Mouse (Mus musculus) heart, postnatal 25 days (tissue): ENCODE data around the gene Pih1d1. TPM values are rescaled to one million over a fixed set of nuclear protein-coding genes. Genes with fewer than 3 reads are reported as not detected.
"Not testable (repeated sequence)": the region's sequence is repeated elsewhere in the genome, so short reads cannot be mapped to it uniquely, and the experiment has no call there.

Experiments
- DNase-seq: peaks from one replicate; pipeline ENCODE4 v3.0.0; 2022; ENCODE audit warnings: low spot score
- intact Hi-C: fragments of 180-260 bp; cut with DNase I; formaldehyde crosslinking; loops from one replicate; pipeline ENCODE4 v1.15.1; 2025
- total RNA-seq, 2 experiments: library from RNA; stranded (reverse); gene quantifications; 2 replicates each; pipeline ENCODE4 v1.2.3; 2021

The Pih1d1 gene
- total RNA-seq, 2 experiments from 2014 or later = 29.7 to 30.9 TPM

DNA sequence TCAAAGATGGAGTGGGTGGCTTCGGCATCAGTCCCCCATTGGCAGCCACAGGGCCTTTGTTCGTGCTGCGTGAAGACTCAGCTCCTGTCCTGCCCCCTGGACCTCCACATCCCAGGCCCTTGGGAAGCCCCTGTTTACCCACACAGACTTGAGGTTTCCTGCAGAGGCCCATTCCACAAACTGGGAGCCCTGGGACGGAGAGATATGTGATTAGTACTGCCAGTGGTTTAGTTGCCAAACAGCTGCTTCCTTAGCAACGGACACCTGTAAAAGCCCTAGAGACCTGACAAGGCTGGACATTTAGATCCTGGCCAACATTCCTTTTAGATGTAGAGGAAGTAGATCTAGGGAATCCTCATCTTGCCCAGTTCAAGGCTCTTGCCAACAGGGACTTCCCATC is 12.2 kb upstream of the Pih1d1 start:
- intact Hi-C loops = no loop called here
- no peak for DNase-seq

GRCm38 (mm10) chr7:45144368-45145174 is 9.5 kb upstream of the Pih1d1 start:
- intact Hi-C loops = no loop called here
- no peak for DNase-seq

DNA sequence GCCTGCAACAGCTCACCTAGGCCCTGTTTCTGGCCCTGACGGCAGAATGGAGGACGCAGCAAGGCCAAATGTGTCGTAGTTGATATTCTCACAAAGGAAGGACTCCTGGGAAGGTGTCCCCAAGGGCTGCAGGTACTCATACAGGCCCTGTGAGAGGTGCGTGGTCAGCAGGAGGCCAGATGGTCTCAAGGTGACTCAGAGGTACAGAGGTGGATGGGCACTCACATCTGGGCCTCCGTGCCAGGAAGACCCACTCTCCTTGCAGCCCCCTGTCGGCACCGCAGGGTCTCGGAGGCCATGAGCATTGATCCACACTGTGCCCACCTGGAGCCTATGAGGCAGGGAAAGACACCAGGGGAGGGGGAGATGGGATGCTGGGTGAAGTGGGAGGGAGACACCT is 8.6 kb upstream of the Pih1d1 start:
- intact Hi-C loops = no loop called here
- DNase-seq = no peak

DNA sequence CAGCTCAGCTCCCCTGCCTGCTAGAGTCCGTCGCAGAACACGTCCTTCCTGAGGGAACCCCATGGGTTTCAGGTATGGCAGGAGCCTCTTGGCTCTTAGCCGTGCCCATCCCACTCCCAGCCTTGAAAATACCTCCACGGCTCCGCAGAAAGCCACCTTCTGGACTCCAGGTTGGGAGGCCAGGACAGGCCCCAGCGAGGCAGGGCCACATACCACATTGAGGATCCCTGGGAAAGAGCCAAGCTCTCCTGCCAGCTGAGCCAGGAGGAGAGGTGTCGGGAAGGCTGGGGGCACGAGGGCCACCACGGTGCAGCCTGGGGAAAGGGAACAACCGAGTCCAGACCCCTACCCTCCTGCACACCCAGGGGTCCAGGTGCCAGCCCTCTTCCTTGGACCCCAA is 6.8 kb upstream of the Pih1d1 start:
- no peak for DNase-seq

DNA sequence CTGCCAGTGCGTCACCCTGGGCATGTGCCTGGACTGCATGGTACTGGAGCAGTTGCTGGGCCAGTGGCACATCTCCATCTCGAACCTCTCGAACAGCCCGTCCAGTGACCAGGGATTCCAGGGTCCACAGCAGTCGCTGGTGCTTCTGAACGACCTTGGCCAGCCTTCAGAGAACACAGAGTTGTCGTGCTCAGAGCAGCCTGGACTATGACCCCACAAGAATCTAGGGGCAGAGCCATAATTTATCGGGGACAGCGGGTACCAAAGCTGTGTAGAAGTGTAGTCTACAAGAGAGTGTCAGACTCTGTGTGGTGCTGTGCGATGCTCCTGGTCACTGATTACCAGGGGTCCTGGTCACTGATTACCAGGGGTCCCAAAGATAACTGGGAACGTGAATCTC is 6.2 kb upstream of the Pih1d1 start:
- intact Hi-C loops = no loop called here
- no peak for DNase-seq

More for the DNA sequence above, 6.8 kb upstream of the Pih1d1 start:
- intact Hi-C loops = no loop called here

- no peak for DNase-seq
Measured at GRCm38 (mm10) chr7:45148534-45149098, 5.5 kb upstream of the Pih1d1 start.

DNA sequence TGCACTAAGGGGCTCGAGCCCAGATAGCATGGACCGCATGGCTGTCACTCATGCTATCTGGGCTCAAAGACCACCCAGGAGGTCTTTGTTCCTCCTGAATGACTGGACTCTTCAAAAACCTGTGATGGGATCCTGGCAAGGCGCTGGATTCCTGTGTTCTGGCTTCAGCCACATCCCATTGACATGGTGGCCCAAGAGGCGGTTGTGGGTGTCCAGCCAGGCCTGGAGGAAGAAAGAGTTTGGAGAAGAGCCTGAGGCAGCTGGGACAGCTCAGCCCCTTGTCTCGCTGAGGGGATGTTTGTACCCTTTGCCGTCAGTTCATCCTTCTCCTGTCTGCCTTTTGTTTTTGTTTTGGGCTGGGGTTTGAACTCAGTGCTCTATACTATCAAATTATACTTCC is 4.6 kb upstream of the Pih1d1 start:
- peak; percentile 57 for DNase-seq
- intact Hi-C loops = no loop called here

More at GRCm38 (mm10) chr7:45148534-45149098, 5.5 kb upstream of the Pih1d1 start:
- intact Hi-C loops = no loop called here

GRCm38 (mm10) chr7:45150321-45150720 is 3.8 kb upstream of the Pih1d1 start:
- no peak for DNase-seq
- intact Hi-C loops = no loop called here

DNA sequence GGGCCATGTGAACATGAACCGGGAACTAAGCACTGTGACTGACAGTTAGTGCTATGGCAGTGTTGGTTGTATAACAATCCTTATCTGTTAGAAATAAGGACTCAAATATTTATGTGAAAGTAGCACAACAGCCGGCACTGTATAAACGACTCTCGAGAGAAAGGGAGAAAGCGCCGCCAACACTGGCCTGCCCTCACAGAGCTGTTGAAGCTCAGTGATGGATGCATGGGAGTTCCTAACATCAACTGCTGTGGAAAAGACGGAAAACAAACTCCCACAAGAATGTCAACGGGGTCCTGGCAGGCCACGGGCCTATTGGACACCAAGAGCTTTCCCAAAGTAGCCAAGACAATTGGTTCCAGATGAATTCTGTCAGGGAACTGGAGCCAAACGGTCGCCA is 2.8 kb upstream of the Pih1d1 start:
- DNase-seq = peak; percentile 62
- intact Hi-C loops = no loop called here

DNA sequence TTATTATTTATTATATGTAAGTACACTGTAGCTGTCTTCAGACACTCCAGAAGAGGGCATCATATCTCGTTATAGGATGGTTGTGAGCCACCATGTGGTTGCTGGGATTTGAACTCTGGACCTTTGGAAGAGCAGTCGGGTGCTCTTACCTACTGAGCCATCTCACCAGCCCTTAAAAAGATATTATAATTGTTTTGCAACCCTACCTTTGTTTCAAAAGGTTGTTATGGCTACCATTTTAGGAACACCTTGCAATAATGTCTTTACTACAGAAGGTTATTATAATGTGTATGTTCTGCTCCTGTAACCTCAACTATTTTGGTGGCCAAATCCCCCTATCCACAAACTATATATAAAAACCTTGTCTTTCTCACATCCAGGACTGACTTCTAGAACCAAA is 1.1 kb upstream of the Pih1d1 start:
- DNase-seq, intact Hi-C loops: not testable (repeated sequence)

DNA sequence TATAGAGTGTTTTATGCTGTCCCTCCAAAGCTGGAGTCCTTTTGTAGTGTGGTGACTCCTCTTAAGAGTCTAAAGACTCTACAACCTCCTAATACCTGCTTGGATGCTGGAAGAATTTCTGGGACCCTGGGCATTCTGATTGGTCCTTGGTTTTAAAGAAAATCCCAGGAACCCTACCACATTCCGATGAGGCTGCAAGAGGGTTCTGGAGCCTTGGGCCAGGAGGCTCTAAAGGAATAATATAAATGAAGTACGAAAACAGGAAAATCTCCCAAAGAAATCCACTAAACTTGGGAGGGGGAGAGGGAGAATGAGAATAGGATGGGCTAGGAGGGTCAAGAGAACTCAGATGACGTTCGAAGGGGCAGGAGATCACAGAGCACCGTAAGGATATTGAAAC is 517 bp upstream of the Pih1d1 start:
- no peak for DNase-seq
- intact Hi-C loops = no loop called here

- DNase-seq = no peak
- intact Hi-C loops = no loop called here
Measured at GRCm38 (mm10) chr7:45154993-45155514, 951 bp downstream of the Pih1d1 start.

DNA sequence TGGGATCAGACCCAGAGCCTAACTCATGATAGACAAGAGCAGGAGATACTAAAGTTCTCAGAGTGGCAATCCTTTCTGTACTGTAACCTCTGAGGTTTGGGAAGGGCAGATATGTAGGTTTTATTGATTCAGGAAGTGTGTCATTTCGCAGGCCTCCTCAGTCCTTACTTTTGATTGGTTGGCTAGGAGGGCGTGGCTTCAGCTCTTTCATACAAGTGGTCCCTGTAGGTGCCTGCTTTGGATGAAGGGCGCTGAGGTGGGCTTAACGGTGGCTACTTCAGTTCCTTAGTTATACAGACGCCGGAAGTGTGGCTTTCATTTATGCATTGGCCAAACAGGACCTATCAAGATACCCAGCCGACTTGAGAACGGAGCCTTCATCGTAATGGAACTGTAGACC is 1.5 kb downstream of the Pih1d1 start:
- DNase-seq = no peak
- intact Hi-C loops = no loop called here

- DNase-seq = no peak
- intact Hi-C loops = no loop called here
Measured at GRCm38 (mm10) chr7:45156206-45156605, 2.1 kb downstream of the Pih1d1 start.

GRCm38 (mm10) chr7:45157459-45157858 is 3.4 kb downstream of the Pih1d1 start:
- intact Hi-C loops = no loop called here
- DNase-seq = no peak

DNA sequence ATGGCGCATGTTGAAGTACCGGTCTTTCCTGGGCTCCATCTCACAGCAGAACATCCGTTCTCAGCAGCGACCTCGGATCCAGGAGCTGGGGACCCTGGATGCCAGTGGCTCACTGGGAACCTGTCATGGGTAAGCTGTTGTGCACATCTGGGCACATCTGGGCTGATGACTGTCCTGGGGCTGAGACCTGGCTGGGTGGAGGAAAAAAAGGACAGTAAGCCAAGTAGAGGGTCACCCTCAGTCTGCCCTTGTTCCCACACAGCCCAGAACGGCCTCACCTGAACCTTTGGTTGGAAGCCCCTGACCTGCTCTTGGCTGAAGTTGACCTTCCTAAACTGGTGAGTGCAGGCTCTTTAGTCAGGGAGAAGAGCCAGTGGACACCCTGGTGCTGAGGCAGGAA is 4.9 kb downstream of the Pih1d1 start:
- DNase-seq = no peak
- intact Hi-C loops = no loop called here

DNA sequence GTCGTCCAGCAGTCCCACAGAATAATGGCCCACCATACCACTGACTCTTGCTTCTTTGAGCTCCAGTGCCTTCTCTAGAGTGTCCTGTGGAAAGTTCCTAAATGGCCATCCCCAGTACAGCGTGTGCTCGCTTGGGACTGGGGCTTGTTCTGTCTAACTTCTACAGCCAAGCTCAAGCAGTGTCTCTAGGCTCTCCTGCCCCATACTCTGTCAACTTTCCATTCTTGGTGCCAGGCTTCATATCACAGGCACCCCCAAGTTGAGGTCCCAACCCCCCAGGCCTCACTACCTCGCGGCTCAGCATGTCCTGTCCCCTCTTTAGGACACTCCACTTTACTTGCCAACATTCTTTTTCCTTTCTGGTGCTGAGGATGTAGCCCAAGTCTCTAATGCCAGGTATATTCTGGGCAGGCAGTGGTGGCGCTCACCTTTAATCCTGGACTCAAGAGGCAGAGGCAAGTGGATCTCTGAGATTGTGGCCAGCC is 6.3 kb downstream of the Pih1d1 start:
- no peak for DNase-seq
- intact Hi-C loops = loop anchor here (5.0 kb wide), 1 partner anchor 137 kb away; no protein-coding TSS in a partner anchor

DNA sequence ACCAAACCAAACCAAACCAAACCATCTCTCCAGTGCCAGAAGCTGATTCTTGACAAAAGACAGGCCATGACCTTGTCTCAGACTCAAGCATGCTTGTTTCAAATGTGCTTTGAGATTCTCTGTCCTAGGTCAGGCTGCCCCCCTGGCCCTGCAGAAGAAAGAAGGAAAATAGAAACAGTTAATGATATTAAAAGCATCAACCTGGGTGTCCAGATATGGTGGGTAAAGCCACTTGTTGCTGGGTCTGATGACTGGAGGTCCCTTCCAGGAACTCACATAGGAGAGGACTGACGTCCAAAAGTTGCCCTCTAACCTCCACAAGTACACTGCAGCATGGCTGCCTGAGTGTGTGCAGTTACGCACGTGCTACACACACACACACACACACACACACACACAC is 6.8 kb downstream of the Pih1d1 start:
- DNase-seq = no peak
- intact Hi-C loops = loop anchor here (5.0 kb wide), 1 partner anchor 136 kb away; no protein-coding TSS in a partner anchor

DNA sequence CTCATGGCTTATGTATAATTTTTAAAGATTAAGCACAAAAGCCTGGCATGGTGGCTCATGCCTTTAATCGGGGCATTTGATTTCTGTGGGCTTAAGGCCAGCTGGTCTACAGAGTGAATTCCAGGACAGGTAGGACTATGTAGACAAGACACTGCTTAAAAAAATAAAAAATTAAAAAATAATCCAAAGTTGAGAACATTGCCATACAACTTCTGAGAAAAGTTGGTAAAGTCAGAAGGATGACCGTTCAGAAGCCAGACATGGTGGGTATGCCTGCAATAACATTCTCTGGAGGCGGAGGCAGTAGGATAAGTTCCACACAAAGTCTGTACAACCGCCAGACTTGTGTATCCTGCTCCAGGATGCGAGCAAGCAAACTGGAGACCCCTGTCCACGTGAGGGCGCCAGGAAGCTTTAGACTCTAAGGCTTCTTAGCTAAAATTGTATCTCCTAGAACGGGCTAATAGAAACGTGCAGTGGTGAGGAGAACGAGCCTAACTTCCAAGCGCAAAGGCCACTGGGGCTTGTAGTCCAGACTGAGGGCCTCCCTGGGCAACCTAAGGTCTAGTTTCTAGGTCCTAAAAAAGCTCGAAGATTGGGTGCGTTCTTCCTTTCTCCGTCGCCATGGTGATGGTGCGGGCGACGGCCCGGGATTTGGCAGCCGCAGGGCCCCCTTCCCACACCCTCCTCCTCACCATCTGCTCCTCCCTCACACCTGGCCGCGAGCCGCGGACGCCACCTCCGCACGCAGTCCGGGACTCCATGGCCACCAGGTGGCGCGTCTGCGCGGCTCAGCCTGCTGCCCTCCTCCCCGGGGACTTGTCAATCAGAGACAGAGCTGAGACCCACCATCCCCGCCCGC is 7.7 kb downstream of the Pih1d1 start:
- peak; percentile 75 for DNase-seq
- intact Hi-C loops = loop anchor here (1.0 to 5.0 kb wide), 2 partner anchors 36 to 135 kb away; no protein-coding TSS in a partner anchor

DNA sequence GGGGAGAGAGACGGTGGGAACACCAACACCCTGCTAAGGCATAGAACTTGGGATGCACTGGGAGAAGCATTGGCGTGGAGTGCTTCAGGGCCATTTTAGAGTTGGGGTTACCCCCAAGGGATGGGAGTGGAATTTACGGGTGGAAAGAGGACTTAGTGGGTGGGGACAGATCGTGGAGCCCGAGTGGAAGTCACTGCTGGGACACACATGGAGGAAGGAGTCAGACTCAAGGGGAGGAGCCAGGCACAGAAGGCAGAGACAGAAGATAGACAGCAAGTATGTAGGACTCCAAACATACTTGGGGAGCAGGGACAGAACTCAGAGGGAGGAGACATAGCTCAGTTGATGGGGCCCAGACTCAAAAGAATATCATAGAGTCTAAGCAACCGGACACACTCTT is 8.4 kb downstream of the Pih1d1 start:
- intact Hi-C loops = loop anchor here (1.0 to 5.0 kb wide), 2 partner anchors 36 to 135 kb away; no protein-coding TSS in a partner anchor
- DNase-seq = no peak
